ENCODE assay signal across 8 mouse cellular contexts in genomic region chrX:136172786-136173185, GRCm38 (mm10). TPM values are rescaled to one million over a fixed set of nuclear protein-coding genes. Genes with fewer than 3 reads are reported as not detected.
DNase-seq lines count a peak whose midpoint lies in the region; ATAC-seq lines count a peak whose summit lies in the region.

No protein-coding gene starts in this region.

- peak overlapping the region; percentile 67 for H3K4me3 ChIP-seq in kidney, embryonic 16.5 days (ENCODE audit: low read length)
- peak overlapping the region; percentile 56 for H3K4me3 ChIP-seq in midbrain, embryonic 16.5 days (ENCODE audit: low read depth, low read length)

- WGBS in kidney, embryonic 16.5 days = 23% methylated on average over 10 of the region's 10 CpGs
- 21% methylated on average over 10 of the region's 10 CpGs for WGBS in midbrain, embryonic 16.5 days

- H3K9me3 ChIP-seq in kidney, embryonic 16.5 days (ENCODE audit: low read length) = no peaks in the 10 kb centered on the region
- no peaks in the 10 kb centered on the region for H3K9me3 ChIP-seq in midbrain, embryonic 16.5 days (replicated peaks; ENCODE audit: control insufficient read depth, low read length, poor library complexity, severe bottlenecking)

- intact Hi-C loops in left cerebral cortex, postnatal 4 days (cut with DNase I) = no loop called here

- H3K4me2 ChIP-seq in kidney, embryonic 16.5 days (replicated peaks; ENCODE audit: low read depth, low read length) = peak overlapping the region; percentile 52
- H3K4me2 ChIP-seq in midbrain, embryonic 16.5 days (ENCODE audit: low read length) = peak overlapping the region; percentile 62

- peaks cover 7% of the 10 kb centered on the region; the same call in 1 of the 2 replicates for H3K36me3 ChIP-seq in kidney, embryonic 16.5 days (ENCODE audit: insufficient read depth, low read length)
- no peaks in the 10 kb centered on the region for H3K36me3 ChIP-seq in midbrain, embryonic 16.5 days (ENCODE audit: control insufficient read depth, insufficient read depth, low read length)

- ATAC-seq in kidney, embryonic 16.5 days (ENCODE audit: low FRiP score, low TSS enrichment) = no peak
- no peak for ATAC-seq in midbrain, embryonic 16.5 days
- no peak for ATAC-seq in inflammation-experienced regulatory T-cells, adult 6 months

- DNase-seq in kidney, adult 9 months = no peak
- DNase-seq in embryo, embryonic 11 days = peak; percentile 29
- peak; percentile 6 for DNase-seq in hindlimb bud, embryonic 11.5 days (ENCODE audit: extremely low spot score, low read depth, low spot score)
- DNase-seq in left cerebral cortex, postnatal 4 days = no peak
- DNase-seq in layer of hippocampus, postnatal 36 days = no peak

- peaks cover 3% of the 10 kb centered on the region; the same call in 1 of the 2 replicates for H3K27me3 ChIP-seq in kidney, embryonic 16.5 days (ENCODE audit: insufficient read depth, low read length)
- H3K27me3 ChIP-seq in midbrain, embryonic 16.5 days (ENCODE audit: control insufficient read depth, insufficient read depth, low read depth, low read length) = no peaks in the 10 kb centered on the region

- peak overlapping the region; percentile 29; the same call in 1 of the 2 replicates for H3K9ac ChIP-seq in kidney, embryonic 16.5 days (replicated peaks; ENCODE audit: low read length)
- H3K9ac ChIP-seq in midbrain, embryonic 16.5 days (ENCODE audit: low read depth, low read length) = 0 out of 2 replicates have a peak overlapping the region, but pooled peaks have one; percentile 31

- H3K27ac ChIP-seq in kidney, embryonic 16.5 days (ENCODE audit: low read length) = 0 out of 2 replicates have a peak overlapping the region, but pooled peaks have one; percentile 36
- H3K27ac ChIP-seq in midbrain, embryonic 16.5 days (ENCODE audit: low read length) = peak overlapping the region; percentile 84; the same call in 1 of the 2 replicates

- H3K4me1 ChIP-seq in kidney, embryonic 16.5 days (ENCODE audit: insufficient read depth, low read length) = 0 out of 2 replicates have a peak, but pooled peaks cover 3% of the 10 kb centered on the region
- H3K4me1 ChIP-seq in midbrain, embryonic 16.5 days (ENCODE audit: control insufficient read depth, insufficient read depth, low read length) = no peaks in the 10 kb centered on the region

RNA-seq across cellular contexts. Expression of gene Tceal8, which starts 0.6 kb away (rescaled TPM):
- 159 and 170 TPM in 2 replicates for polyA plus RNA-seq in kidney, embryonic 16.5 days (2015; fragmentation: Nextera tagmentation; extraction: Ambion mirVana)
- polyA plus RNA-seq in midbrain, embryonic 16.5 days (2015; fragmentation: Nextera tagmentation; extraction: Ambion mirVana) = 121 and 125 TPM in 2 replicates
- 10 to 100 TPM; 41.2 to 52.0 TPM for total RNA-seq in left cerebral cortex, postnatal 4 days (2021)
- polyA plus RNA-seq in inflammation-experienced regulatory T-cells, adult 6 months (2017; shearing (Covaris generic)) = 1 to 10 TPM in 1 of 3 experiments, not detected in 2; 1.2 TPM
- 10 to 100 TPM; 35.0 to 39.0 TPM for total RNA-seq in layer of hippocampus, postnatal 36 days (2021)

RNA-seq across cellular contexts. Expression of gene Tceal5, which starts 30.9 kb away (rescaled TPM):
- 2.8 and 3.2 TPM in 2 replicates for polyA plus RNA-seq in kidney, embryonic 16.5 days (2015; fragmentation: Nextera tagmentation; extraction: Ambion mirVana)
- polyA plus RNA-seq in midbrain, embryonic 16.5 days (2015; fragmentation: Nextera tagmentation; extraction: Ambion mirVana) = 31.8 and 38.9 TPM in 2 replicates
- total RNA-seq in left cerebral cortex, postnatal 4 days (2021) = 10 to 100 TPM; 59.5 to 65.6 TPM
- not detected for polyA plus RNA-seq in inflammation-experienced regulatory T-cells, adult 6 months (2017; shearing (Covaris generic))
- total RNA-seq in layer of hippocampus, postnatal 36 days (2021) = 100 to 1,000 TPM in 1 of 2 experiments, 10 to 100 TPM in 1; 98.7 to 127 TPM

RNA-seq across cellular contexts. Expression of gene Bex4, which starts 34.0 kb away (rescaled TPM):
- polyA plus RNA-seq in kidney, embryonic 16.5 days (2015; fragmentation: Nextera tagmentation; extraction: Ambion mirVana) = 51.8 and 56.4 TPM in 2 replicates
- 170 and 186 TPM in 2 replicates for polyA plus RNA-seq in midbrain, embryonic 16.5 days (2015; fragmentation: Nextera tagmentation; extraction: Ambion mirVana)
- total RNA-seq in left cerebral cortex, postnatal 4 days (2021) = 10 to 100 TPM; 92.2 to 92.6 TPM
- not detected for polyA plus RNA-seq in inflammation-experienced regulatory T-cells, adult 6 months (2017; shearing (Covaris generic))
- total RNA-seq in layer of hippocampus, postnatal 36 days (2021) = 10 to 100 TPM; 15.3 to 21.0 TPM

RNA-seq across cellular contexts. Expression of gene Tceal7, which starts 41.8 kb away (rescaled TPM):
- 5.2 and 6.1 TPM in 2 replicates for polyA plus RNA-seq in kidney, embryonic 16.5 days (2015; fragmentation: Nextera tagmentation; extraction: Ambion mirVana)
- 3.9 and 4.2 TPM in 2 replicates for polyA plus RNA-seq in midbrain, embryonic 16.5 days (2015; fragmentation: Nextera tagmentation; extraction: Ambion mirVana)
- 1 to 10 TPM; 5.8 to 7.0 TPM for total RNA-seq in left cerebral cortex, postnatal 4 days (2021)
- not detected for polyA plus RNA-seq in inflammation-experienced regulatory T-cells, adult 6 months (2017; shearing (Covaris generic))
- total RNA-seq in layer of hippocampus, postnatal 36 days (2021) = 1 to 10 TPM in 1 of 2 experiments, under 1 TPM in 1; 0.68 to 1.5 TPM

RNA-seq across cellular contexts. Expression of gene Bex1, which starts 42.5 kb away (rescaled TPM):
- 75.7 and 81.3 TPM in 2 replicates for polyA plus RNA-seq in kidney, embryonic 16.5 days (2015; fragmentation: Nextera tagmentation; extraction: Ambion mirVana)
- polyA plus RNA-seq in midbrain, embryonic 16.5 days (2015; fragmentation: Nextera tagmentation; extraction: Ambion mirVana) = 271 and 313 TPM in 2 replicates
- 100 to 1,000 TPM; 195 to 200 TPM for total RNA-seq in left cerebral cortex, postnatal 4 days (2021)
- not detected for polyA plus RNA-seq in inflammation-experienced regulatory T-cells, adult 6 months (2017; shearing (Covaris generic))
- total RNA-seq in layer of hippocampus, postnatal 36 days (2021) = 10 to 100 TPM; 63.5 to 71.5 TPM

Comparison
In these comparisons a context has a peak if more than half of its experiments do, and no peak if none do; other contexts are left out.
1. DNase-seq: peak in embryo, embryonic 11 days (single experiment) and hindlimb bud, embryonic 11.5 days (single experiment); none in kidney, adult 9 months (single experiment), left cerebral cortex, postnatal 4 days (single experiment) and layer of hippocampus, postnatal 36 days (0 of 2).
2. RNA of gene Tceal8, which starts 0.6 kb away (polyA plus RNA-seq): 159 to 170 TPM in kidney, embryonic 16.5 days and 121 to 125 TPM in midbrain, embryonic 16.5 days; 1.2 TPM in inflammation-experienced regulatory T-cells, adult 6 months; every median in the first group is over 10 times any median in the second.
3. RNA of gene Bex4, which starts 34.0 kb away (polyA plus RNA-seq): 170 to 186 TPM in midbrain, embryonic 16.5 days and 51.8 to 56.4 TPM in kidney, embryonic 16.5 days; not detected in inflammation-experienced regulatory T-cells, adult 6 months; every median in the first group is over 10 times any median in the second.